Mouse (Mus musculus) stomach, postnatal 0 days (tissue): Measurements from ENCODE around the gene Drd1.

Experiments
- CTCF ChIP-seq: IDR thresholded peaks from 2 replicates; pipeline ENCODE4 v1.5.1; 2016; ENCODE audit warnings: antibody characterized with exemption, low read depth, mild to moderate bottlenecking, moderate library complexity
- EP300 ChIP-seq: optimal IDR thresholded peaks from 2 replicates; pipeline ENCODE3; 2016; ENCODE audit warnings: antibody characterized with exemption

- no peak for TF ChIP-seq CTCF
- TF ChIP-seq EP300: no peak
Measured at GRCm38 (mm10) chr13:54101031-54101820, 45.7 kb upstream of the Drd1 start.
